Mouse (Mus musculus) naive thymus-derived CD4-positive, alpha-beta T cell, adult 2 months (primary cell): Measurements from ENCODE around the gene Agpat1.
A peak's percentile ranks its signal among the peaks of the same experiment; 100 is the strongest.

Experiments used
- DNase-seq: peaks from one replicate; pipeline ENCODE4 v3.0.0-alpha.2; 2011; ENCODE audit warnings: low read depth

Agpat1 gene

GRCm38 (mm10) chr17:34586796-34587422 is 17.2 kb upstream of the Agpat1 start:
- peak; percentile 76 for DNase-seq

GRCm38 (mm10) chr17:34587423-34587811 is 16.6 kb upstream of the Agpat1 start:
- peak; percentile 98 for DNase-seq

- no peak for DNase-seq
Observed at GRCm38 (mm10) chr17:34587814-34588213, 16.2 kb upstream of the Agpat1 start.

- DNase-seq = peak; percentile 40
Observed at GRCm38 (mm10) chr17:34588767-34589166, 15.3 kb upstream of the Agpat1 start.

GRCm38 (mm10) chr17:34589206-34589605 is 14.9 kb upstream of the Agpat1 start:
- DNase-seq = no peak

GRCm38 (mm10) chr17:34589681-34590101 is 14.4 kb upstream of the Agpat1 start, which contains the start of gene Gpsm3:
Gene Gpsm3, plus strand, starts transcription at chr17:34589806.
- DNase-seq = peak; percentile 72

GRCm38 (mm10) chr17:34590154-34590987 is 13.7 kb upstream of the Agpat1 start:
- peak; percentile 23 for DNase-seq

- peak; percentile 47 for DNase-seq
Observed at GRCm38 (mm10) chr17:34591029-34591993, 12.8 kb upstream of the Agpat1 start, which contains the start of gene Pbx2. Gene Pbx2, plus strand, starts transcription at chr17:34591266.

GRCm38 (mm10) chr17:34591994-34592375 is 12.1 kb upstream of the Agpat1 start:
- DNase-seq = peak; percentile 87

- peak; percentile 27 for DNase-seq
Observed at GRCm38 (mm10) chr17:34592581-34593549, 11.2 kb upstream of the Agpat1 start.

GRCm38 (mm10) chr17:34593752-34594525 is 10.1 kb upstream of the Agpat1 start:
- DNase-seq = no peak

GRCm38 (mm10) chr17:34596098-34596497 is 8.0 kb upstream of the Agpat1 start:
- no peak for DNase-seq

- DNase-seq = no peak
Observed at GRCm38 (mm10) chr17:34597566-34598095, 6.4 kb upstream of the Agpat1 start, which contains the start of gene Ager. Gene Ager, plus strand, starts transcription at chr17:34597862.

GRCm38 (mm10) chr17:34599891-34600290 is 4.2 kb upstream of the Agpat1 start:
- no peak for DNase-seq

GRCm38 (mm10) chr17:34601796-34602195 is 2.3 kb upstream of the Agpat1 start:
- no peak for DNase-seq

- peak; percentile 100 for DNase-seq
Observed at GRCm38 (mm10) chr17:34603375-34604060, 544 bp upstream of the Agpat1 start, which contains the start of gene Rnf5. Gene Rnf5, minus strand, starts transcription at chr17:34603690.

- peak; percentile 60 for DNase-seq
Observed at GRCm38 (mm10) chr17:34604511-34605237, 612 bp downstream of the Agpat1 start.

- DNase-seq = peak; percentile 94
Observed at GRCm38 (mm10) chr17:34605609-34606008, 1.5 kb downstream of the Agpat1 start.
